Mouse (Mus musculus) brown adipose tissue, adult 24 weeks (tissue): ENCODE measurements around the gene 4931422A03Rik. TPM values are rescaled to one million over a fixed set of nuclear protein-coding genes. Genes with fewer than 3 reads are reported as not detected.

Source experiments
- H3K27ac ChIP-seq: fragments of 200-500 bp; replicated peaks from 2 replicates; pipeline ENCODE4 v1.5.1; 2012; ENCODE audit warnings: low read depth, mild to moderate bottlenecking, low read length
- H3K4me1 ChIP-seq: fragments of 200-500 bp; 2 replicates; pipeline ENCODE4 v1.6.1; 2012; ENCODE audit warnings: low read length, mixed read lengths; ENCODE audit not compliant: control insufficient read depth, insufficient read depth, insufficient read length
- H3K4me3 ChIP-seq: fragments of 200-500 bp; 2 replicates; pipeline ENCODE4 v1.5.1; 2012; ENCODE audit warnings: low read depth, mild to moderate bottlenecking, low read length, moderate library complexity; ENCODE audit not compliant: insufficient read depth
- polyA plus RNA-seq: library from polyadenylated mRNA; stranded (reverse); fragments of >200 nt; gene quantifications from 2 replicates; pipeline ENCODE4 v1.2.4, GENCODE M21; 2012; ENCODE audit not compliant: missing spikeins, insufficient read depth, insufficient read length

The 4931422A03Rik gene
- polyA plus RNA-seq, 1 experiment: not detected

- Histone ChIP-seq H3K4me3 (no peak overlapping the region), H3K27ac (no peak overlapping the region), H3K4me1 (no peaks in the 10 kb centered on the region)
Measured at GRCm38 (mm10) chr2:103944859-103945258, 83.3 kb downstream of the 4931422A03Rik start.

DNA sequence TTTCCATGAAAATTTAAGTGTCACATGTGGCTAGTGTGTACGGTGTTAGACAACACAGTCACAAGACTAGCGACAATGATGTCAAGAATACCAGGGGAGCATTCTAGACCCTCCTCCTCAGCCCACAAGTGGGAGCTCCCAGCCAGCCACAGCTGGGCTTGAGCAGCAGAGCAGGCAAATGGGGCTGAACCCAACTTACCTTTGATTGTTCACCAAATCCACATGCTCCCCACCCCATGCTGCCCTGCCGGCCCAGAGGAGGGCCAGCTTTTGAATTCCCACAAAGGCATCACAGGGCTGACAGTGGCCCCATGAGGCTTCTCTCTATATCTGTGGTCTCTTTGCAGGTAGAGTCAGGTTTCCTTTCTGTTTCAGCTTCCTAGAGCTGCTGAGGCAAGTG, 87.1 kb downstream of the 4931422A03Rik start:
- no peaks in the 10 kb centered on the region for H3K4me1 ChIP-seq
- H3K27ac ChIP-seq: no peak overlapping the region

GRCm38 (mm10) chr2:103939003-103939402, 89.2 kb downstream of the 4931422A03Rik start:
- no peak overlapping the region for H3K4me3 ChIP-seq
- H3K27ac ChIP-seq: no peak overlapping the region
- H3K4me1 ChIP-seq: no peaks in the 10 kb centered on the region

More for the DNA sequence above, 87.1 kb downstream of the 4931422A03Rik start:
- no peak overlapping the region for H3K4me3 ChIP-seq

GRCm38 (mm10) chr2:103938573-103938972, 89.6 kb downstream of the 4931422A03Rik start:
- no peak overlapping the region for H3K27ac ChIP-seq
- no peaks in the 10 kb centered on the region for H3K4me1 ChIP-seq
- no peak overlapping the region for H3K4me3 ChIP-seq

GRCm38 (mm10) chr2:103937670-103938069, 90.5 kb downstream of the 4931422A03Rik start:
- H3K27ac ChIP-seq: no peak overlapping the region
- no peak overlapping the region for H3K4me3 ChIP-seq
- H3K4me1 ChIP-seq: no peaks in the 10 kb centered on the region

DNA sequence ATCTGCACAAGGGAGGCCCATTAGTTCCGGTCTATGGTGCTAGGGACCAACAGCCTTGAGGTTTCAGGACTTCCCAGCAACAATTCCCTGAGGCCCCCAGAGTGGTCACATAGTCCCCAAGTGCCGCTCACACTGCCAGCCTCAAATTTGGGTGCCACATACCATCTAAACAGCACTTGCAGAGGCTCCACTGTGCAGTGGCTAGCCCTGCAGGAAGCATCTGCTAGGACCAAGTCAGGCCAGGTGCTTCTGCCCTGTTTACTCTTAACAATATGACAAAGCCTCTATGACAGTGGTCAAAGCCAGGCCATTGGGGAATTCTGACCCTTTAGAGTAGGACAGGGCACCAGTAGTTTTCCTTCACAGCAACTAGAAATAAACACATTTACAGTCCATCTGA, 91.5 kb downstream of the 4931422A03Rik start:
- Histone ChIP-seq H3K4me3 (no peak overlapping the region), H3K27ac (no peak overlapping the region), H3K4me1 (peaks cover 4% of the 10 kb centered on the region)

DNA sequence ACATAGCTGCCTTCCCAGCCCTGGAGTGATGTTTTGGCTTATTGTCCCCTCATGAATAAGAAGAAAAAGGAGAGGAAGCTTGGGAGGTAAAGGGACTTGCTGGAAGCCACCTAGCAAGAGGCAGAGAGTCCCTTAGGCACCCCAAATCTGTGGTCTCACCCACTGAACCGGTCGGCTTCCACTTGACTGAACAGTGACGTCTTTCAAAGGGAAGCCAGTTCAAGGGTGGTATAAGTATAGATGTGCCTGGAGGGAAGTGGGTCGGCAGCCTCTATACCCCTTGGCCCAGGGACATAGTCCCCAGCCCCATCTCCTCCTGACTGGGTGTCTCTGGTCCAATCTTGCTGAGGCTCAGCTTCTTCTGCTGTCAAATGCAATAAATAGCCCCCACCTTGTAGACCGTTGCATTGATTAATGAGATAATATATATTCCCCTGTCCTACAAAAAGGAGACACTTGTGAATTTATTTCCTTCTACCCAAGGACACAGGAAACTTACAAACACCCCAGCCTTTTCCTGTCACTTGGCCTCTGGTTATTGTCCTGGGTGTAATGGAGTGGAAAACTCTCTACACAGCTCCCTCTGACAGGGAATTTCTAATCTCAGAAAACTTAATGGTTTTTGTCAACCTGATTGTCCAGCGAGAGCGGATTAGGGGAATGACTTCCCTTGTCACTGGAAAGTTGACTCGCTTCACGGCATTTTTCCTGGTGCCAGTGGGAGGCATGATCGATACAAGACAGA, 92.3 kb downstream of the 4931422A03Rik start:
- no peak overlapping the region for H3K4me3 ChIP-seq
- H3K27ac ChIP-seq: no peak overlapping the region
- peaks cover 6% of the 10 kb centered on the region for H3K4me1 ChIP-seq

DNA sequence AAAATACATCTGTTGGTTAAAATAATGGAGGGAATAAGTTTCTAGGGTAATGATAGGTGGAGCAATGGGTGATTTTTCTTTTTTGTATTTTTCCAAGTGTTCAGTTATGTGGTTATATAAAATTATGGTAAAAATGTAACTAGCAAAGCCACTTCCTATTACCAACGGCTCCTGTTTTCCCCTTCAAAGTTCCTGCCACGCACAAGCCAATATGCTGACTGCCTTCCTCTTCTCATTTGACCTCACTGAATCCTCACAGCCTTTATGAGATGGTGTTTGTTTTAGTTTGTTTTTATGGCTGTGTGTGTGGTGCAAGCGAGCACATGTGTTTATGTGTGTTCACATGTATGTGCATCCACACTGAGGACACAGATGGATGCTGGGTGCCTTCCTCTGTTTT, 93.5 kb downstream of the 4931422A03Rik start:
- Histone ChIP-seq H3K4me1 (peaks cover 12% of the 10 kb centered on the region), H3K4me3 (no peak overlapping the region), H3K27ac (no peak overlapping the region)

- Histone ChIP-seq H3K4me1 (peaks cover 12% of the 10 kb centered on the region), H3K4me3 (no peak overlapping the region), H3K27ac (no peak overlapping the region)
Measured at GRCm38 (mm10) chr2:103934270-103934669, 93.9 kb downstream of the 4931422A03Rik start.

GRCm38 (mm10) chr2:103932480-103932879, 95.7 kb downstream of the 4931422A03Rik start:
- no peak overlapping the region for H3K4me3 ChIP-seq
- H3K4me1 ChIP-seq: peaks cover 16% of the 10 kb centered on the region
- H3K27ac ChIP-seq: no peak overlapping the region

DNA sequence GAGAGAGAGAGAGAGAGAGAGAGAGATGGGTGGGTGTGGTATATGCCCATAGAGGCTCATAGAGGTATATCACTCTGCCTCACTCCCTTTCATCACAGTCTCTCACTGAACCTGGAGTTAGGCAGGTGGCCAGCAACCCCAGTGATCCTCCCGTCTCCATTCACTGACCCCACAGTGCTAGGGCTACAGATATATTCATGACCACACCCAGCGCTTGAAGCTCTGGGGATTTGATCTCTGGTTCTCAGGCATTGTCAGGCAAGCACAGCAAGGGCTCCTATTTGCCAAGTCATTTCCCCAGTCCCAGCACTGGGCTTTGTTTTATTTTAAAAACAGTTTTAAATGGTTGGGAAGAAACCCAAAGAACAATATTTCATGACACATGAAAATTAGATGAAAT, 96.1 kb downstream of the 4931422A03Rik start:
- Histone ChIP-seq H3K27ac (no peak overlapping the region; the same call in 1 of the 2 replicates), H3K4me1 (peaks cover 18% of the 10 kb centered on the region), H3K4me3 (no peak overlapping the region)

- H3K4me1 ChIP-seq: peaks cover 20% of the 10 kb centered on the region
- H3K27ac ChIP-seq: no peak overlapping the region; the same call in 1 of the 2 replicates
- no peak overlapping the region for H3K4me3 ChIP-seq
Measured at GRCm38 (mm10) chr2:103931511-103931911, 96.7 kb downstream of the 4931422A03Rik start.

DNA sequence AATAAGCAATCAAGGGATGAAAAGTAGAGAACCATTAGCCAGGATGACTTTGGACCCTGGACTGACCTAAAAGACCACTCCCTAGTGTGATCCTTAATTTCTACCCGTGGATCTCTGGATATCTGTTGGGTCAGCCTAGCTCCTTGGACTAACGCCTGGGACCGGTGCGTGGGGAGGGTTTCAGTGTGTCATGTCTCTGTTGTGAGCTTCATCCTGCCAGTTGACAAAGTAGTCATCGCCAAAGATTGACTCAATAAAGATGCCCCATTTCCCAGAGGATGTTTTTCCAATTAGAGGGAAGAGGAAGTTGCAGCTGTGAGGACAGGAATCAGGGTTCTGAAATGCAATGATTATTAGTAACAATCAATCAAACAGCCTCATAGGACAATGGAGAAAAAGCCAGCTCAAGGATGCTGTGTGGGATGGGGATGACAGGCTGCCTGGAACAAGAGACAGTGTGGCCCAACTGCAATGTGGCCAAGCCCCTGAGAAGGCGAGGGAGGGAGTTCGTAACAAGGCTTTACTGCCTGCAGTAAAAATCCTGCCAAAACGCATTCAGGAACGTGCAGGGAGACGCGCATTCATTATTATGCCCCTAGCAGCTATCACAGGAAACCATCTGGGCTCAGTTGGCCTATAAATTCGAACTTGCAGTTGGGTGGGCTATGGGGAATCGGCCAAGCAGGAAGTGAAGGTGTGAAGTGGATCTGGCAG, 97.7 kb downstream of the 4931422A03Rik start:
- H3K4me3 ChIP-seq: no peak overlapping the region
- H3K27ac ChIP-seq: no peak overlapping the region
- H3K4me1 ChIP-seq: peaks cover 24% of the 10 kb centered on the region

DNA sequence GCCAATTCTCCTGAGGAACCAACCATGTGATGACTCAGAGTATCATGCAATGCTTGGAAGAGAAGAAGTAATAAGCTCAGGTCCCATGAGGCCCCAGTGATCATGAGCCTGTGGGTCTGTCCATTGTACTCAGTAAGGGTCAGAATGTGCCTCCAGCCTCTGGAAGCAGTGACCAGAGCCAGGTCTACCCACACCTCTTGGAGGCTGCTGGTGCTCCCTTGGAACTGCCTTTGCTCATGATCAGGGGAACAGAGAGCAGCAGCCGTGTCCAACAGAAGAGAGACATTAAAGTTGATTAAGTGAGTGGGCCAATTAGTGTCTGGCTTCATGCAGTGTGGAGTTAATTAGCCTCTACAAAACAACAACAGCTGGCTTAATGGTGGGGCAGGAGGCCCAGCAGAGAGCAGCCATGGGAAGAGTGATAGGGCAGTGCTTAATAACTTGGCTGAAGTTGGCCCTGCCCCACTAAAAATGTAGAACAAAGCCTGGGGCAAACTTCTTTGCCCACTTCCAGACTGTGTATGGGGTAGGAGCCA, 100.5 kb downstream of the 4931422A03Rik start:
- H3K27ac ChIP-seq: no peak overlapping the region
- H3K4me3 ChIP-seq: no peak overlapping the region
- peaks cover 24% of the 10 kb centered on the region for H3K4me1 ChIP-seq

GRCm38 (mm10) chr2:103926586-103927113, 101.5 kb downstream of the 4931422A03Rik start:
- Histone ChIP-seq H3K4me3 (no peak overlapping the region), H3K4me1 (peaks cover 20% of the 10 kb centered on the region), H3K27ac (no peak overlapping the region)
